Mouse (Mus musculus) brown adipose tissue, adult 24 weeks (tissue): ENCODE results near the gene Nkapd1. TPM values are rescaled to one million over a fixed set of nuclear protein-coding genes. Genes with fewer than 3 reads are reported as not detected.

Source experiments
- H3K27ac ChIP-seq: fragments of 200-500 bp; replicated peaks from 2 replicates; pipeline ENCODE4 v1.5.1; 2012; ENCODE audit warnings: low read depth, mild to moderate bottlenecking, low read length
- H3K4me1 ChIP-seq: fragments of 200-500 bp; 2 replicates; pipeline ENCODE4 v1.6.1; 2012; ENCODE audit warnings: low read length, mixed read lengths; ENCODE audit not compliant: control insufficient read depth, insufficient read depth, insufficient read length
- H3K4me3 ChIP-seq: fragments of 200-500 bp; 2 replicates; pipeline ENCODE4 v1.5.1; 2012; ENCODE audit warnings: low read depth, mild to moderate bottlenecking, low read length, moderate library complexity; ENCODE audit not compliant: insufficient read depth
- polyA plus RNA-seq: library from polyadenylated mRNA; stranded (reverse); fragments of >200 nt; gene quantifications from 2 replicates; pipeline ENCODE4 v1.2.4, GENCODE M21; 2012; ENCODE audit not compliant: missing spikeins, insufficient read depth, insufficient read length

The Nkapd1 gene
- polyA plus RNA-seq, 1 experiment: 20.6 TPM

DNA sequence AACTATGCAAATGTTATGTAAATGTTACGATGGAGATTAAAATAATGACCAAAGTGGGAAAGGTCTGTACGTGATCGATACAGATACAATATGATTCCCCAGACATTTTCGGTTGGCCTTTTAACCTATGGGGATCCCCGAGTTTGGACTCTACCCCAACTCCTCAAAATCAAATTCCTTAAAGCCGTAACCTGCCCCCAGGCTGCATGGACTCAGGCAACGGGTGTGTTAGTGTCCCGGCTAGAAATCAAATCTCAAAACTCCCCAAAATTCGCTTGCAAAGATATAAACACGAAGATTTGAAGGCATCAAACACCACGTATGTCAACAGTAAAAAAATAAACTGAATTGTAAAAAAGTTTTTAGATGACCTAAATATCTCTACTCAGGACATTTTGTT is 1.1 kb downstream of the Nkapd1 start:
- peaks cover 2% of the 10 kb centered on the region for H3K4me1 ChIP-seq
- H3K4me3 ChIP-seq: peak overlapping the region; percentile 86
- no peak overlapping the region for H3K27ac ChIP-seq

DNA sequence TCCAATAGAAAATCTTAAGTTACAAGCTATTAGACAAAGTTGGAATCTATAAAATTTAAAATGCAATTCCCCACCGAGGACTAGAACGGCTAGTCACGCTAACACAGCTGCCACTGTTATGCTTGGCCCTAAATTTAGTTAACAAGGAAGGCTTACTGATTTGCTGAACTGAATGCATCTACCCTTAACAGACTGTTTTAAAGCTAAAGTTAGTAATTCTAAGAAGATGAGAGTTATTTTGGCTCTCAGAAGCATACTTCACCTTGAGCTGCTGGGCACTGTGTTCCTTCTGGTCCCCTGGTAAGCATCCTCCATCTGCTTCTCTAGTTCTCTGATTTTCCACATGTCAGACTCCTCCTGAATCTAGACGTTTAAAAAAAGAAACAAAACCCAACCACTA is 5.1 kb downstream of the Nkapd1 start:
- Histone ChIP-seq H3K4me3 (no peak overlapping the region), H3K27ac (no peak overlapping the region), H3K4me1 (peaks cover 2% of the 10 kb centered on the region)

DNA sequence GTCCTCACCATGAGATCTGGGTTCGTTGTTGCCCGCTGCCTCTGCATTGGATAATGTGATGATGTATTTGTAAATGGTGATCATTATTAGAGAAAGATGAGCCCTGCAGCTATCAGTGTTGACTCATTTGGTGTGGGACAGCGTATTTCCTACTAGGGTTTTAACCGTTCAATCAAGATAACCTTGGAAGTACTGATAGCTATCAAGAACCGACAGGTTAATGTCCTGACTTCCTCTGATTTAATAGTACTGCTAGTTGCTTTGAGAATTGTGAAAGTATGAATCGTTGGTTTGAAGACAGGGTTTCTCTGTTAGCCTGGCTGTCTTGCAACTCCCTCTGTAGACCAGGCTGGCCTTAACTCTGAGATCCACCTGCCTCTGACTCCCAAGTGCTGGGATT is 12.9 kb downstream of the Nkapd1 start:
- H3K27ac ChIP-seq: peak overlapping the region; percentile 51
- H3K4me1 ChIP-seq: no peaks in the 10 kb centered on the region
- peak overlapping the region; percentile 83 for H3K4me3 ChIP-seq

GRCm38 (mm10) chr9:50603998-50604324 is 13.3 kb downstream of the Nkapd1 start:
- no peaks in the 10 kb centered on the region for H3K4me1 ChIP-seq
- H3K27ac ChIP-seq: peak overlapping the region; percentile 51

DNA sequence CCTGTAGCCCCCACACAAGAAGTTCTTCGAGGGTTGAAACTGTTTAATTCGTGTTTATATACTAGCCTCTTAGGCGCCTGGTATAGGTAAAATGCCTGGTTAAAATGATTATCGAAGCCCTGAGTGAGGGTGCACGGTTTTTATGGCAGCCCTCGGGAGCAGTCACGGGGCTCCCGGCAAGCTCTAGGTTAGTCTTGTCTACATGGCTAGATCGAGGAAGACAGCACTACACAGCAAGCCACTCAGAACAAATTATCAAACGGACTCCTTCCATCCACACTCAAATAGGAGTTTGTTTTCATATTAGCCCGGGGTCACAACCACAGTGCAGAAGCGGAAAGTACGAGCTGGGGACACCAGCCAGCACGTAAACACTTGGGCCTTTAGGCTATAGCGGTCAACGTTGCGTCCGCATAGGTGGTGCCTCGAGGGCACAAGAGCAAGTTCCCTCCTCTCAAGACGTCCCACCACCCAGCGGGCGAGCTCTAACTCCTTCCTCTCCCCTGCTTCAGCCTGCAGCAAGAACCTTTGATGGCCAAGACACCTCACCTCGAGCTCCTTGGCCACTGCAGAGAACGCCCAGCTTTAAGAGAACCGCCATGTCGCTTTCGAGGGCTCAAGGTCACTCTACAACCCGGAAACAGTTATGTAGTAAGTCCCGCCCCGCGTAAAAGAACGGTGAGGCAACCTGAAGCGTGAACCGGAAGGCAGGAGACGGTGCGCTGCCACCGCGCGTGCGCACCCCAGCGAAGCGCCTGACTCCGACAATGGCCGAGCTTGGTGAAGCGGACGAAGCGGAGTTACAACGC is 13.9 kb downstream of the Nkapd1 start, which contains the start of the genes Sdhd and Timm8b:
Gene Sdhd, minus strand, starts transcription at position 624 of the 809 bp plus-strand sequence.
Gene Timm8b, plus strand, starts transcription at position 722 of the 809 bp plus-strand sequence.
- Histone ChIP-seq H3K4me1 (no peaks in the 10 kb centered on the region), H3K4me3 (peak within 1 kb of the TSS; percentile 83), H3K27ac (peak within 1 kb of the TSS; percentile 95)

More at GRCm38 (mm10) chr9:50603998-50604324, 13.3 kb downstream of the Nkapd1 start:
- H3K4me3 ChIP-seq: peak overlapping the region; percentile 83

- peak overlapping the region; percentile 95 for H3K27ac ChIP-seq
- H3K4me3 ChIP-seq: peak overlapping the region; percentile 83
- no peaks in the 10 kb centered on the region for H3K4me1 ChIP-seq
Measured at GRCm38 (mm10) chr9:50602055-50602845, 15.0 kb downstream of the Nkapd1 start.

DNA sequence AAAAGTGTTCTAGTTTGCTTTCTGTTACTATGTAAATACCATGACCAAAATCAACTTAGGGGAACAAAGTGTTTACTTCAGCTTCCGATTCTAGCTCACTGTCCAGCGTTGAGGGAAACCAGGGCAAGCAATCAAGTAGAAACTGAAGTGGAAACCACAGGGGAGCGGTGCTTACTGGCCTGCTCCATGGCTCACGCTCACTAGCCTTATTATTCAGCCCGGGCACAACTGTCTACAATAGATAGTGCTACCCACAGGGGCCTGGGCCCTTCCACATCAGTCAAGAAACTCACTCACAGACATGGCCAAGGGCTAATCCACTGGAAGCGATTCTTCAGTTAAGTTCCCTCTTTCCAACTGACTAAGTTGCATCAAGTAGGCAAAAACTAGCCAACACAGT is 15.7 kb downstream of the Nkapd1 start:
- H3K4me3 ChIP-seq: peak overlapping the region; percentile 48
- no peaks in the 10 kb centered on the region for H3K4me1 ChIP-seq
- no peak overlapping the region for H3K27ac ChIP-seq

GRCm38 (mm10) chr9:50596973-50597372 is 20.3 kb downstream of the Nkapd1 start:
- H3K4me1 ChIP-seq: no peaks in the 10 kb centered on the region
- H3K4me3 ChIP-seq: no peak overlapping the region
- no peak overlapping the region for H3K27ac ChIP-seq

- Histone ChIP-seq H3K4me1 (no peaks in the 10 kb centered on the region), H3K27ac (no peak overlapping the region), H3K4me3 (no peak overlapping the region)
Measured at GRCm38 (mm10) chr9:50594794-50595417, 22.4 kb downstream of the Nkapd1 start.

DNA sequence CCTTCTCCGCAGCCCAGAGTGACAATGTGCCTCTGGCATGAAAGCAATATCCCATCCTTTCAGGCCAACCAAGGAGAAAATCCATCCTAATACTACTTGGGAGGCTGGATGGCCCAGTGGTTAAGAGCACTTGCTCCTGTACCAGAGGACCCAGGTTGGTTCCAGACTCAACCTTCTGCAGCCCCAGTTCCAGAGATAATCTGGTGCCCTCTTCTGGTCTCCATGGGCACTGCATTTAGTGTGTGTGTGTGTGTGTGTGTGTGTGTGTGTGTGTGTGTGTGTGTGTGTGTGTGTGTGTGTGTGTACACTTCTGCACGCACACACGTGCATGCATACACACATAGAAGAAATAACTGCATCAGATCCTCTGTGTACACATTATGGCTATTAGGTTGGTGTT is 23.7 kb downstream of the Nkapd1 start:
- Histone ChIP-seq H3K4me1 (no peaks in the 10 kb centered on the region), H3K27ac (no peak overlapping the region), H3K4me3 (no peak overlapping the region)

DNA sequence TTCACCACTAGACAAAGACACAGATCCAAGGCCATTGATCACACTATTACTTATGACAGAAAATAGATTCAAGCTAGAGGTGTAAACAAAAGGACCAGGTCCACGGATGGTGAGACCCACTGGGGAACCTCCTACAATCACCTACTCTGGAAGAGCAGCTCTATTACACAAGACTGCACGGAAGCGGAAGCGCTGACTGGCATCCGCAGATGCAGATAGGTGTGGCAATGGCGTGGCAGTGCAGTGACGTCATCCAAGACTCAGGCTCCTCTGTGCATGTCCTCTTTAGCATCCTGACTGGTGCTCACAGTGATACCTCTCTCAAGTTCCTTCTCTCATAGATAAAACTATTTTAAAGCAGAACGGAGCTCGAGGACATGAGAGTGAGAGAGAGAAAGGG is 24.3 kb downstream of the Nkapd1 start:
- Histone ChIP-seq H3K4me1 (no peaks in the 10 kb centered on the region), H3K27ac (no peak overlapping the region), H3K4me3 (no peak overlapping the region)

DNA sequence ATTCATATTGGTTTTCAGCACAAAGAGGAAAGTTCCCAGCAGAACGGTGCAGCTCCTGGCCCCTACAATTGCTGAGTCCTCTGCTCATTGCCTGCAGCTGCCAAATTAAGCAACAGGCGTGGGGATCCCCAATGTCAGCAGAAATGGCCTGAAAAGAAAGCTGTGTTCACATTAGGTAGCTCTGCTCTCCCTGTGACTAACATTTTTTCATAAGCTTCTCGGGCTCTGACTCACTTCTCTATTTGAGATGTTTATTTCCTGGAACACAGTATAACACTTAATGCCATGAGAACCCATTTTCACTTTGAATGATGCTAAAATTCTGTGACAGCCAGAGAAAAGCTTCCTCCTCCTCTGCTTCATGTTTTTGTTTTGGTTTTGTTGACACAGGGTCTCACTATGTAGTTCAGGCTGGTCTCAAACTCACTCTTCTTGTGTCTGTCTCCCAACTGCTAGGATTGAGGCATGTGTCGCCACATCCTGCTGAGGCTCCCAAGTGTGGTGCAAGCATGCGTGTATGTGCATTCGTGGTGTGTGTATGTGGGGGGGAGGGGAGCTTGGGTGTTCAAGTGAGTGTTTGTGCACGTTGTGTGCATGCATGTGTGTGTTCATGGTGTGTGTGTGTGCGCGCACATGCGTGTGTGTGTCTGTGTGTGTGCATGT is 26.3 kb downstream of the Nkapd1 start:
- Histone ChIP-seq H3K4me3 (no peak overlapping the region), H3K4me1 (no peaks in the 10 kb centered on the region), H3K27ac (no peak overlapping the region; the same call in 1 of the 2 replicates)

DNA sequence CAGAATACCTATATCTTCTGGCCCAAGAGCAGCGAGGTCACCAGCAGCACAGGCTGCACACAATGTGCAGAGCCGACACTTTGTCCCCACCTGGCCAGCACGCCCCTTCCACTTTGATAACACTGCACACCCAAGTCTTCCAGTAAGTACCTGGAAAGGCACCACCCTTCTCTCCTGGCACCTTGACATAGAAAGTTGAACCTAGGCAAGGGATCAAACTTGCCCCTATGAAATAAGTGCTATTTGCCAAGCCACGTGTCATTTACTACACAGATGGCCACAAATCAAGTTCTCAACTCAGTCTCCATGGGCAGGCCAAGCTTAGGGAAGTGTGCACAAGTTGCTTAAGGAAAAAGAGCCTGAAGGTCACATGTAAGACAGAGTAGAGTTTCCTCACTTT is 30.3 kb downstream of the Nkapd1 start:
- no peak overlapping the region for H3K4me3 ChIP-seq
- no peaks in the 10 kb centered on the region for H3K4me1 ChIP-seq
- H3K27ac ChIP-seq: no peak overlapping the region

GRCm38 (mm10) chr9:50585145-50585818 is 32.0 kb downstream of the Nkapd1 start:
- Histone ChIP-seq H3K4me3 (no peak overlapping the region), H3K27ac (no peak overlapping the region), H3K4me1 (no peaks in the 10 kb centered on the region)
